Mouse (Mus musculus): ENCODE data around the gene Ankrd54. TPM values are rescaled to one million over a fixed set of nuclear protein-coding genes. Genes with fewer than 3 reads are reported as not detected.

The Ankrd54 gene
- polyA plus RNA-seq (2015; fragmentation: Nextera tagmentation; extraction: Ambion mirVana) = 61.0 and 64.3 TPM in 2 replicates

DNA sequence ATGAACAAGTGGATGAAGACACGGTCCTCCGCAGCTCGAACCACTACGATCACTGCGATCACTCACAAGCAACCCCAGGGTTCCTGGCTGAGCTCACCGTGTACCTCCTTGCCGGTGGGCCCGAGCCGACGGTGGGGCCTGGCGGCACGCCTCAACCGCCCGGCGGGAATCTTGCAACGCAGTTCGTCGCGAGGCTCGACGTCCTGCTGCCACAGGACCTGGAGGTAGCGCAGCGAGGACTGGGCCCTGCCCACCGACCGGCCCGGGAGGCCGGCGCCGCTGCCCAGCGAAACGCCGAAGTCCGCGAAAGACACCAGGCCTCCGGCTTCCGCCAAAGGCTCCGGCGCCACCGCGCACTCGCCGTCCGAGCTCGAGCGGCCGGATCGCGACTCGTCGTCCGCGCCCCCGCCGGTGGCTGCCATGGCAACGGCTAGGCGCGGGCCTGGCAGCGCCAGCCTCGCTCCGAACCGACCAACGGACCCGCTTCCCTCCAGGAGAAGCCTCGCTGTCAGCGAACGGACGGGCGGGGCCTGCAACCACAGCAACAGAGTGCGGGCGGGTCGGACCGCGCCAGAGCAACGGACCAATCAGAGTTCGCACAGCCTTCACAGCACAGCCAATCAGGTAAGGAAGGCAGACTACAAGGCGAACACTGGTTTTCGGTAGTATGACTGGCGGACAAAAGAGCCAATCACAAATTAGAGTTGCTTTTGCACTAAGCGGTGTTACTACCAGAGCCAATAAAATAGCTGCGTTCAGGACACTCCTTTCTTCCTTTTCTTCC lies at the start of gene Ankrd54:
TSS of gene Ankrd54 (minus strand) at position 518 of the 784 bp plus-strand sequence.
- no peaks in the 10 kb centered on the region for H3K9me3 ChIP-seq
- peaks cover 22% of the 10 kb centered on the region for H3K4me1 ChIP-seq
- H3K27me3 ChIP-seq (replicated peaks) = no peaks in the 10 kb centered on the region
- under 1% methylated on average over 80 of the region's 80 CpGs for WGBS
- peak within 1 kb of the TSS; percentile 64 for H3K4me2 ChIP-seq
- peak within 1 kb of the TSS; percentile 92 for H3K9ac ChIP-seq
- ATAC-seq (replicated peaks) = peak; percentile 100
- peak within 1 kb of the TSS; percentile 99 for H3K4me3 ChIP-seq
- H3K36me3 ChIP-seq (replicated peaks) = peaks cover 10% of the 10 kb centered on the region; the same call in 1 of the 2 replicates
- peak within 1 kb of the TSS; percentile 86 for H3K27ac ChIP-seq

DNA sequence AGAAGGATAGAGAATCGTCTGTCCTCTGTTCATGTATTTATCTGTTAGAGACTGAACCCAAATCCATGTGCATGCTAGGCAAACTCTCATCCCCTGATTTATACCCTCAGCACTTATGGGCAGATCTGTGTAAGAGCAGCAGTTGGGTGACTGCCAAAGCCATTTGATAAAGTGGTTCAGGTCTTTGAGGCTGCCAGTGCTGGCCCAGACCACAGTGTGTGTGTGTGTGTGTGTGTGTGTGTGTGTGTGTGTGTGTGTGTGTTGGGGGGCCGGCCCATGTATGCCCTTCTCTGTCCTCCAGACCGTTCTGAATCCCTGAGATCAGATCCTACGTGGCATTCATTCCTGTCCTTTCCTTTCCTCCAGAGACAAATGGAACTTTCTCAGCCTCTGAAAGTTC lies 49.1 kb upstream of the Ankrd54 start:
- peaks cover 10% of the 10 kb centered on the region; the same call in 1 of the 2 replicates for H3K36me3 ChIP-seq (replicated peaks)
- WGBS = 71% methylated on average over 4 of the region's 4 CpGs
- peaks cover 33% of the 10 kb centered on the region for H3K4me1 ChIP-seq
- no peak overlapping the region for H3K9ac ChIP-seq
- H3K9me3 ChIP-seq = no peaks in the 10 kb centered on the region
- H3K27ac ChIP-seq = no peak overlapping the region
- H3K27me3 ChIP-seq (replicated peaks) = no peaks in the 10 kb centered on the region
- no peak overlapping the region for H3K4me2 ChIP-seq
- no peak overlapping the region for H3K4me3 ChIP-seq
- ATAC-seq (replicated peaks) = no peak

DNA sequence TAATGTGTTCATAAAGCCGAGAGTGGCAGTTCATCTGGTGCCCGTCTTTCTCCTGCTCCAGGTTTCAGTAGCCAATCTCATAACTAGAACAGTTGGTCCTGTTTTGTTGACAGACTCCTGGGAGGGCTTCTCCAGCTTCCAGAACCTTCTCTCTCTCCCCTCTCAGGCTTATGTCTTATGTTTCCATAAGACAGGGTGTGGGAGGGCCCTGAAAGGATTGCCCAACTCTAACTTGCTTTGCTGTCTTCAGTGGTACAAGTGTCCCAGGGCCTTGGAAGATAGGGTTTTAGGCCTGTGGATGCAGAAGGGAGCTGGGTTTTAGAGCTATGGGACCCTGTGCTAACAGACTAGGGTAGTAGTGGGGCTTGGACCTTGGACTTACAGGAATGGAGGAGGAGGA lies 47.8 kb upstream of the Ankrd54 start:
- H3K4me1 ChIP-seq = peaks cover 33% of the 10 kb centered on the region
- peak overlapping the region; percentile 95 for H3K9ac ChIP-seq
- no peak overlapping the region for H3K27ac ChIP-seq
- no peak for ATAC-seq (replicated peaks)
- H3K4me3 ChIP-seq = peak overlapping the region; percentile 96
- peaks cover 8% of the 10 kb centered on the region; the same call in 1 of the 2 replicates for H3K36me3 ChIP-seq (replicated peaks)
- no peaks in the 10 kb centered on the region for H3K27me3 ChIP-seq (replicated peaks)
- no peaks in the 10 kb centered on the region for H3K9me3 ChIP-seq
- peak overlapping the region; percentile 92 for H3K4me2 ChIP-seq
- 62% methylated on average over 2 of the region's 2 CpGs for WGBS

DNA sequence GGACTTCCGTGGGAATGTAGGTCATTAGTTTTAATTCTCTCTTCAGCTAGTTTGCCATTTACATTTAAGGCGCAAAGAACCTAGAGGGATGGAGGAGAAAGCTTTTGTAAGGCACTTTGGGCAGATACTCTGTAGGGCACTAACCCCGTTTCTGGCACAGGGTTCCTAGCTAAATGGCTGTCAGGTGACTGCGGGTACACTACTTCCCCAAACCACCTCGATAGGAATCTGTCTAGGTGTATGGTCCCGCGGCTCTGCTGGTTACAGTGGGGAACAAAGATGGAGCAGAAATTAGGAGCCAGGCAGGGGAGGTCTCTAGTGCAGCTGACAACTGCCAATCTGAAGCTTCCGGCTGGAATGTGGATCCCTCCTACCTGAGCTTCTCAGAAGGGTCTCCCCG lies 47.3 kb upstream of the Ankrd54 start:
- Histone ChIP-seq H3K36me3 (replicated peaks) (peaks cover 3% of the 10 kb centered on the region; the same call in 1 of the 2 replicates), H3K9ac (peak overlapping the region; percentile 95), H3K4me3 (peak overlapping the region; percentile 96), H3K27me3 (replicated peaks) (no peaks in the 10 kb centered on the region), H3K4me2 (peak overlapping the region; percentile 92), H3K27ac (peak overlapping the region; percentile 74; the same call in 1 of the 2 replicates), H3K4me1 (peaks cover 33% of the 10 kb centered on the region), H3K9me3 (no peaks in the 10 kb centered on the region)
- 18% methylated on average over 9 of the region's 9 CpGs for WGBS
- ATAC-seq (replicated peaks) = no peak

DNA sequence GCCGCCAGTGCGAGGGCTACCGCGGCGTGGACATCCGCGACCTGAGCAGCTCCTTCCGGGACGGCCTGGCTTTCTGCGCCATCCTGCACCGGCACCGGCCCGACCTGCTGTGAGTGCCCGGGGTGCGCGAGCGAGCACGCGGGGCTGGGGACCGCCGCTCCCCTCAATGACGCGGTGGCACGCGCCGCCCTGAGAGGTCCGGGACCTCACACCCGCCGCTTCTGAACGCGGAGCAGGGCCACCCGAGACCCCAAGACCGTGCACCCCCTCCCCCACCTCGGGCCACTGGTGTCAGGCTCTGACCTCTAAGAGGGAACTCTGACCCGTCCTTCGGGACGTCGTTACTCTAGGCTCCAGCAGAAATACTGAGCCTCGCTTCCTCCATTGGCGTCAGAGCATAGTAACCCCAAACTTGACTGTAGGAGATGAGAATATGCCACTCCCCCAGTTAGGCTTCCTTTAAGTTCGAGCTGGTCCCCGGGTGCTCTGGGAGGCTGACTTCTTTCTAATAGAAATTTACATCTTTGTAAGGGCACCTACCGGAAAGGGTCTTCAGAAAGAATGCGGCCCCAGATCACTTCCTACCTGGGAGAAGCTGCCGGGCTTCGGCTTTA lies 46.7 kb upstream of the Ankrd54 start:
- Histone ChIP-seq H3K9me3 (no peaks in the 10 kb centered on the region), H3K27ac (peak overlapping the region; percentile 74), H3K9ac (peak overlapping the region; percentile 95), H3K4me2 (peak overlapping the region; percentile 92), H3K27me3 (replicated peaks) (no peaks in the 10 kb centered on the region), H3K36me3 (replicated peaks) (no peaks in the 10 kb centered on the region), H3K4me3 (peak overlapping the region; percentile 96), H3K4me1 (peaks cover 33% of the 10 kb centered on the region)
- WGBS = under 1% methylated on average over 45 of the region's 46 CpGs
- ATAC-seq (replicated peaks) = no peak; the same call in 1 of the 2 replicates

DNA sequence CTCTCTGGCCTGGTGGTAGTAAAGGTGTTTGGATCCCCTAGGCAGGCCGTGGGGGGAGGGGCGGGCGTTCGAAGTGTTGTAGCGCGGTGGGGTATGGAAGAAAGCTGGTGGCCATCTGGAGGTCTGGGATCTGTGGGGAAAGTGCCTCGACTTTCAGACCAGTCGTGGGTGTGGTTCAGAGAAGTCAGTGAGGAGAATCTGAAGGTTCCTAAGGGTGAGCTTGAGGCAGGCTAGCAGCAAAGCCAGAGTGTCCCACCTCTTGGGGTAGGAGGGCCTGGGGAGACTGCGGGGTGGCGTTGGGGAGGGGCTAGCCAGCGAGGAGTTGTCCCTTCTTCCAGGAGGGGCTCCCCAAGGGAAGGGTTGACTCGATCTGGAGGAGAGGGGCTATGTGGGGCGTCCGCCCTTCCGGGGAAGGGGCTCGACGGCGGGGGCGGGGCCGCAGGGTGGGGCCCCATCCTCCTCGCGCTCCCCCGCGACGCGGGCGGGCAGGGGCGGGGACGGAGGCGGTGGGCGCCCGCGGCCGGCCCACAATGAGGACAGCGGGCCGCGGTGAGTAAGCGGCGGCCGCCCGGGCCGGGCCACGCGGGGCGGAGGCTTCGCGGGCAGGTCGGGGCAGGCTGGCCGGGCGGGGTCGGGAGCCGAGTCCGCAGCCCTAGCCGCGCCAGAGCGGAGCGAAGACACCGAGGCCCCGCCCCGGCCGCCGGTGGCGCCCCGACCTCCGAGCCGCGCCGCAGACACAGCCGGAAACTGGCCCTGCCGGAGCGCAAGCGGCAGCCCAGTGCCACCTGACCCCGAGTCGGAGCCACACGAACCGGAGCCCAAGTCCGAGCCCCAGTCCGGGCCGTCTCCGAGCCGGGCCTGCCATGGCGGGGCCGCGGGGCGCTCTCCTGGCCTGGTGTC lies 46.0 kb upstream of the Ankrd54 start, which contains the start of gene Micall1:
TSS of gene Micall1 (plus strand) at position 478 of the 900 bp plus-strand sequence.
- Histone ChIP-seq H3K9me3 (no peaks in the 10 kb centered on the region), H3K27me3 (replicated peaks) (no peaks in the 10 kb centered on the region), H3K27ac (peak within 1 kb of the TSS; percentile 74), H3K36me3 (replicated peaks) (no peaks in the 10 kb centered on the region), H3K4me1 (peaks cover 33% of the 10 kb centered on the region), H3K9ac (peak within 1 kb of the TSS; percentile 95), H3K4me3 (peak within 1 kb of the TSS; percentile 96), H3K4me2 (peak within 1 kb of the TSS; percentile 92)
- peak; percentile 82 for ATAC-seq (replicated peaks)
- WGBS = under 1% methylated on average over 83 of the region's 85 CpGs

DNA sequence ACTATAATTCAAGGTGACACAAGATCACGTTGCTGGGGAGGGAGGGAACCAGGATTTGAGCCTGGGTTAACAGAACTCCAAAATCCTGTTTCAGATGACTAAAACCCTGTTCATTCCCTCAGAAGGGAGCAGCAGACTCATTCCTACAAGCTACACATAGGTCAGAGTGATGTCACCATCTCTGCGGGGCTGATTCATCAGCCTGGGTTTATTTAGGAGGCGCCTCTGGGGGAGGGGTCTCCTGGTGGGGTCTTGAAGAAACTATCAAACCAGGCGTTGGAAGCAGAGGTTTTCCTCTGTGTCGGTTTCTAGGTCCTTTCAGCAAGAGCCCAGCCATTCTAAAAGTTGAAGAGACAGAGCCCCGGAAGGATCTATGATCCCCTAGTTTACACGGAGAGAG lies 45.3 kb upstream of the Ankrd54 start:
- H3K27me3 ChIP-seq (replicated peaks) = no peaks in the 10 kb centered on the region
- peaks cover 33% of the 10 kb centered on the region for H3K4me1 ChIP-seq
- no peak for ATAC-seq (replicated peaks)
- no peaks in the 10 kb centered on the region for H3K9me3 ChIP-seq
- H3K4me2 ChIP-seq = peak overlapping the region; percentile 92
- H3K9ac ChIP-seq = no peak overlapping the region
- H3K4me3 ChIP-seq = peak overlapping the region; percentile 96
- 27% methylated on average over 7 of the region's 7 CpGs for WGBS
- H3K27ac ChIP-seq = no peak overlapping the region
- H3K36me3 ChIP-seq (replicated peaks) = no peaks in the 10 kb centered on the region

DNA sequence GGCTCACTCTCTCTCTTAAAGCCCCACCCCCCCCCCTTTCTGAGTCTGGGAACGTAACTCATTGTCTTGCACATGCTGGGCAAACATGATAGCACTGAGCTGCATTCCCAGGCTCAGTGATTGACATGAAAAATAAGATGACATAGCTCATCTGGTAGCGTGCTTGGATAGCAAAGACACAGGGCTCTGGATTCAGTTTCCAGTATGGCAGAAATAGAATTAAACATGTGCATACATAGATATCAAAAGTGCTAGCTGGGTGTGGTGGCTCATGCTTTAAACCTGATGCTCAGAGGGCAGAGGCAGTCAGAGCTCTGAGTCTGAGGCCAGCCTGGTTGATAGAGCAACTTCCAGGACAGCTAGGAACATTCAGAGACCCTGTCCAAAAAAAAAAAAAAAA lies 43.1 kb upstream of the Ankrd54 start:
- ATAC-seq (replicated peaks) = no peak
- Histone ChIP-seq H3K4me1 (peaks cover 24% of the 10 kb centered on the region), H3K36me3 (replicated peaks) (no peaks in the 10 kb centered on the region), H3K9ac (no peak overlapping the region), H3K4me2 (no peak overlapping the region), H3K27ac (no peak overlapping the region), H3K9me3 (no peaks in the 10 kb centered on the region), H3K27me3 (replicated peaks) (no peaks in the 10 kb centered on the region), H3K4me3 (no peak overlapping the region)
- WGBS = 54% methylated on average over 2 of the region's 2 CpGs

DNA sequence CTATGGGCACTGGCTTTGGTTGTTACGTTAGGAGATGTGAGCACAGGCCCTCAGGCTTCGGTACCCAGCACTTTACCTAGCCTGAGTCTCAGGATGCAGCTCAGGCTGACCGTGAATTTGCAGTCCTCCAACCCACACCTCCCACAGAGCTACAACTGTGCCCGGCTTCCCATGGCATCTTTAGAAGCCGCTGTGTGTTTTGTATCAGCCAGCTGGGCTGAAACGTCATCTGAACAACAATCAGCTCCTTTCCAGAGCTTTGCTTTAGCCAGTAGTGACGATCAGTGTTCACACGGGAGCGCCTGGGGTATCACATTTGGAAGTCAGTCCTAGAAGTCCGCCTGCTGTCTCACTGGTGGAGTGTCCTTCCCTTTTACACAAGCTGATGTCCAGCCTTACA lies 40.6 kb upstream of the Ankrd54 start:
- no peak for ATAC-seq (replicated peaks)
- 64% methylated on average over 10 of the region's 10 CpGs for WGBS

DNA sequence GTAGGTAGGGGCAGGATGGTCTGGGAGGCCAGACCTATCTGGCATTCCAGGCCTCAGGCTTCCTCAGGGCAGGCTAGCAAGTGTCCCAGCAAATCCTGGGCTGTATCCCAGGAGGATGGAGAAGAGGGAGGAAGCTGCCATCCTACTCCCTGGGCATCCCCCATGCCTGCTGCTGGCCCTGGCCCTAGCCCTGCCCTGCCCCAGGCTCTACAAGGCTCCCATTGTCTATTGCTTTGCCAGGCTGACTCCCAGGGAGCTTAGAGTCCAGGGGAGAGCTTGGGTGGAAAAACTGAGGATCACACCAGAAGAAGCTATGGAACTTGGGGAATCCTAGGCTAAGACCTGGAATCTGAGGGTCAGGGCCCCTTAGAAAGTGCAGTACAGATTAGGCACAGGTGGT lies 38.8 kb upstream of the Ankrd54 start:
- H3K36me3 ChIP-seq (replicated peaks) = no peaks in the 10 kb centered on the region
- no peaks in the 10 kb centered on the region for H3K4me1 ChIP-seq
- H3K4me3 ChIP-seq = no peak overlapping the region
- ATAC-seq (replicated peaks) = no peak
- H3K4me2 ChIP-seq = no peak overlapping the region
- H3K27me3 ChIP-seq (replicated peaks) = no peaks in the 10 kb centered on the region
- no peaks in the 10 kb centered on the region for H3K9me3 ChIP-seq
- no peak overlapping the region for H3K9ac ChIP-seq
- no peak overlapping the region for H3K27ac ChIP-seq

More for the DNA sequence above, 40.6 kb upstream of the Ankrd54 start:
- Histone ChIP-seq H3K9me3 (no peaks in the 10 kb centered on the region), H3K4me1 (peaks cover 4% of the 10 kb centered on the region; the same call in 1 of the 2 replicates), H3K27ac (no peak overlapping the region), H3K27me3 (replicated peaks) (no peaks in the 10 kb centered on the region), H3K4me2 (no peak overlapping the region), H3K9ac (no peak overlapping the region), H3K4me3 (no peak overlapping the region), H3K36me3 (replicated peaks) (no peaks in the 10 kb centered on the region)

DNA sequence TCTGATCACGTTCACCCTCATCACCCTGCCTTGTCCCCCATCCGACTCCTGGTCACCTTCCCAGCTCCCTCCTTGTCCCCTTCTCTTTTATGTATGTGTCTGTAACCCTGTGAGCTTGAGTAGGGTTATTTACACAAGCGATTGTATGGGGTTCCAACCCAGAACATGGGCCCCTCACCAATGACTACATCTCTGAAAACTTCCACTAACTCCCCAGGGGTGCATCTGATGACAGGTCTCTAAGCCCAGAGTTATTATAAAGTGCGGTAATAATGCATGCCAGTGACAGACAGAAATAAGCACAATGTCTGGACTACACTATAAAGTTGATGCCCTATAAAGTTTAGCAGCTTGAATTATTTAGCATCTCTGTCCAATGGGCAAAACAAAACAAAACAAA lies 37.7 kb upstream of the Ankrd54 start:
- no peaks in the 10 kb centered on the region for H3K9me3 ChIP-seq
- no peaks in the 10 kb centered on the region for H3K27me3 ChIP-seq (replicated peaks)
- ATAC-seq (replicated peaks) = no peak
- no peak overlapping the region for H3K27ac ChIP-seq
- H3K4me3 ChIP-seq = no peak overlapping the region
- no peak overlapping the region for H3K9ac ChIP-seq
- WGBS = 79% methylated on average over 4 of the region's 4 CpGs
- no peaks in the 10 kb centered on the region for H3K4me1 ChIP-seq
- H3K36me3 ChIP-seq (replicated peaks) = 0 out of 2 replicates have a peak, but pooled peaks cover 2% of the 10 kb centered on the region
- no peak overlapping the region for H3K4me2 ChIP-seq

DNA sequence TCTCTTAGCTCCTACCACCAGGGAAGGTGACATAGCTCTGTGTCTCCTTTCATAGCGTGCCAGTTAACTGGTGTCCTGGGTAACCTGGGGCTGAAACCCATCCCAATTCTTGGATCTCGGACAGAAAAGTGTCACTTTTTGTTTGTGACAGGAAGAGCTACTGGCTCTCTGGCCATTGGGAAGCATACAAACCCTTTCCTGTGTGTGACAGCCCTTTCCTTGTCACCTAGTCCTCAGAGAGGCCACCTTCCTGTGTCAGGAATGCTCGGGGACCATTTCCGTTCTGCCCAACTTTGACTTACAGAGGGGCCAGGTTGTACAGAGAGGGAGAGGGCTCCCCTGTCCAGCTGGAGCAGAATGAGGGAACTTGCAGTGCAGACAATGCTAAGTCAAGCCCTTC lies 36.8 kb upstream of the Ankrd54 start:
- H3K9ac ChIP-seq = no peak overlapping the region
- WGBS = 65% methylated on average over 4 of the region's 4 CpGs
- no peaks in the 10 kb centered on the region for H3K4me1 ChIP-seq
- H3K27me3 ChIP-seq (replicated peaks) = no peaks in the 10 kb centered on the region
- no peak overlapping the region for H3K4me2 ChIP-seq
- no peaks in the 10 kb centered on the region for H3K9me3 ChIP-seq
- no peak overlapping the region for H3K27ac ChIP-seq
- no peak overlapping the region for H3K4me3 ChIP-seq
- ATAC-seq (replicated peaks) = no peak
- H3K36me3 ChIP-seq (replicated peaks) = peaks cover 6% of the 10 kb centered on the region; the same call in 1 of the 2 replicates

All from midbrain, embryonic 15.5 days (tissue).